Mouse (Mus musculus) gastrocnemius, postnatal 10 days (tissue): ENCODE measurements around the gene Pola2. TPM values are rescaled to one million over a fixed set of nuclear protein-coding genes. Genes with fewer than 3 reads are reported as not detected.

ENCODE experiments used
- DNase-seq: peaks from one replicate; pipeline ENCODE4 v3.0.0; 2021; ENCODE audit warnings: mixed read lengths
- total RNA-seq, 2 experiments: library from RNA; stranded (reverse); gene quantifications; 2 replicates each; pipeline ENCODE4 v1.2.3; 2021

Pola2 gene
- total RNA-seq, 2 experiments from 2014 or later, result 13.7 to 18.7 TPM

DNA sequence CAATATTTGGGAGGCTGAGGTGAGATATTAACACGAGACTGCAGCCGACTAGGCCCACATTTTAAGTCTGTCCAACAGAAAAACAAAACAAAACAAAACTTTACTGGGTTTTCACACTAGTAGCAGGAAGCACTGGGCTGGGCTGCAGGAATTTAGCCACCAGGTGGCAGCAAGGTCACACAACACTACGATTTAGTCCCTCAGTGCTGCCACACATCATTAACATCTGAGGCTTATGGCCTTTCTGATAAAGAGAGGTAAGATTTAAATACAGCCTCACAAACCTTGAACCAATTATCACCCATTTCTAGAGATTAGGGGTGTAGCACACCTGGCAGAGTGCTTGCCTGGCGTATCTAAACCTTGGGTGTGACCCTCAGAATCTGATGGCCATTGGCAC, 1.3 kb upstream of the Pola2 start:
- DNase-seq, result peak; percentile 78

- DNase-seq, result no peak
Observed at GRCm38 (mm10) chr19:5964804-5965203, 802 bp upstream of the Pola2 start.

GRCm38 (mm10) chr19:5962651-5963050, 1.4 kb downstream of the Pola2 start:
- no peak for DNase-seq

DNA sequence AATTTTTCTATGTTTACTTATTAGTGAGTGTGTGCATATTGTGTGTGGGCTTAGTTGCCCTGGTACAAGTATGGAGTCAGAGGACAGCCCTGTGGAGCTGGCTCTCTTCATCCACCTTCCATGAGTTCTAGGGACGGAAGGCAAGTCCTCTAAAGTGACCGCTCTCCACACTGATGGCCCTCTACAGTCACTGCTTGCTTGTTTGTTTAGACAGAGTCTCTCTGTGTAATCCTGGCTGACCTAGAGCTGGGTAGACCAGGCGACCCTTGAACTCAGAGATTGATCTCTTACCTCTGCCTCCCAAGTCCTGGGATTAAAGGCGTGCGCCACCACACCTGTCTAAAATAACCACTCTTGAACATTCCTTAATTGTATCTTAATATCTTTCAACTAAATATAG, 6.6 kb downstream of the Pola2 start:
- no peak for DNase-seq

DNA sequence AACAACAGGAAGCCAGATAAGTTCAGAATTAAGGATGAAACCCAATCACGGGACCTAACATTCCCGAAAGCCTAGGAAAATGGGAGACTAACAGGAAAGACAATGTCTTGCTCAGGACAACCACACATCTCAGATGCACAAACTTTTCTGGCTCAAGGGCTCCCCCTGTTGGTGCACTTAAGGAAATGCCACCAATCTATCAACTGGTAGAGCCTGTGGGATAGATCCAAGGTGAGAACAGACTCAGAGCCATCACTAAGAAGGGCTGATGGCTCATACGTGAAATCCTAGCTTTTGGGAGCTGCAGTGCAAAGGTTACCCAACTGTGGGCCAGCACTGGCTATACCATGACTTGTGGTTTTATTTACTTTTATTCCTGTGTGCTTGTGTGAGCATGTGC, 7.3 kb downstream of the Pola2 start:
- peak; percentile 82 for DNase-seq

DNA sequence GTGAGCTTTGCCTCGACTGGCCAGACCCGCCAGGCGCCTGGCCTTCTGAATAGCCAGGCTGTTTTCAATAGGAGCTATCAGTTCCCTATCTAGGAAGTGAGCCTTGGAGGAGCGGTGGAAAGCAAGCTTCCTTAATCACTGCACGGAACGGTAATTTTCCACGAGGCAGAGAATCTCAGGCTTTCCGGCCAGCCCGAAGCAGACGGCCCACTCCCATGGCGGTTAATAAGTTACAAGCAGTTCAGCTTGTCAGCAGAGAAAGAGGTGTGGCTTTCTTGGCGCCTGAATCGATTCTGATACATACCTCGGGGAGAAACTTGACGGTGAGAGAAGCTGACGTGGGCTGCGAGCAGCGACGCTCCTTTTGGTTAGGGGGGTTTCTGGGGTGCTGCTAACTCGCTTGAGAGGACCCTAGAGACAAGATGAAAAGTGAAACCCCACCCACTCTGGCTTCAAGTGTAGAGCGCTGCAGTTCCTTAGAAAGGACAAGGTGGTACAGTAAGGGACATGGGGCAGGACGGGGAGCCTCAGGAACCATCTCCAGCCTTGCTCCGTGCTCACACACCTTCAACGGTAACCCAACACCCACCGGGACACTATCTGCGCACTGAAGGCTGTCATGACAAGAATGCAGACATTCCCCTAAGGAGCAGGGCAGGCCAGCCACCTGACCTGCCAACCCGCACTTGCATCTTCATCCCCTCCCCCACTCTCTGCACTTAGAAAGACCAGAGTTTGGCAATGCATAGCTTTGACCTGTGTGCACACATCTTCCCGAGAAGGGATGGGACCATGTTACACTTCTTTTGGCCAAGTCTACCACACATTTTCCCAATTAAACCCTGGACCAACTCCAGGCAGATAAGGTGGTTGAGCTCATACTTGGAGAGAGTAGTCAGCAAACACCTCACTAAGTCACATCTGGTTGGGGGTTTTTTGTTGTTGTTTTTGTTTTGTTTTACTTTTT, 8.0 kb downstream of the Pola2 start:
- DNase-seq, result no peak

- no peak for DNase-seq
Observed at GRCm38 (mm10) chr19:5954936-5955335, 9.1 kb downstream of the Pola2 start.

DNA sequence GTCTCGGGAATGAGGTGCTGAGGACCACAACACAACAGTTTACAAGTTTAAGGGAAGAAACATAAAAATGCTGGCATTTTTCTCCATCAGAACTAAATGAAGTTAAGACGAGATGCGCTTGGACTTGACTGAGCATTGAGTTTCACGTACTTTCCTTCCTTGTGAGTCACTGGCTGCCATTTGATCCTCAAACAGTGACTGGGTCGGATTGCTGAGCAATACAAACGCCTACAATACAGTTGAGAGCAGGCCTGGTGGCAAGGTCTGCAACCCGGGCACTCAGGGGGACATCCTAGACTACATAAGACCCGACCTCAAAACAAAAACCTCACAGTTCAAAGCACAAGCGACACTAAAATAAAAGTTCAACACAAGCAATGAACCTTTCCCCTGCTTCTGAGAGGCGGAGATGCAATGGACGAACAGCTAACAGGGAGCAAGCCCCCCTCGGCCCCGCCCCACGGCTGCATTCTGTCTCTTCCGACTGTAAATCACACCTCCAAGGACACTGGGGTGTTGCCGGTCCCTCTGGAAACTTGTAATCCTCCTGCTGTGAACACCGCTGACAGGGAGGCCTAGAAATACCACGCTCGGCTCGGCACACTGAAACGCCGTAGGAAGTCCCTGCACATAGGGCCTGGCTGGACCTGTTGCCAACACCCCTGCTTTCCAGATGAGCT, 9.8 kb downstream of the Pola2 start:
- DNase-seq, result no peak

- no peak for DNase-seq
Observed at GRCm38 (mm10) chr19:5953201-5953770, 10.7 kb downstream of the Pola2 start.

- no peak for DNase-seq
Observed at GRCm38 (mm10) chr19:5952071-5952691, 11.8 kb downstream of the Pola2 start.

GRCm38 (mm10) chr19:5951631-5952030, 12.4 kb downstream of the Pola2 start:
- DNase-seq, result no peak

- no peak for DNase-seq
Observed at GRCm38 (mm10) chr19:5950218-5950617, 13.8 kb downstream of the Pola2 start.

DNA sequence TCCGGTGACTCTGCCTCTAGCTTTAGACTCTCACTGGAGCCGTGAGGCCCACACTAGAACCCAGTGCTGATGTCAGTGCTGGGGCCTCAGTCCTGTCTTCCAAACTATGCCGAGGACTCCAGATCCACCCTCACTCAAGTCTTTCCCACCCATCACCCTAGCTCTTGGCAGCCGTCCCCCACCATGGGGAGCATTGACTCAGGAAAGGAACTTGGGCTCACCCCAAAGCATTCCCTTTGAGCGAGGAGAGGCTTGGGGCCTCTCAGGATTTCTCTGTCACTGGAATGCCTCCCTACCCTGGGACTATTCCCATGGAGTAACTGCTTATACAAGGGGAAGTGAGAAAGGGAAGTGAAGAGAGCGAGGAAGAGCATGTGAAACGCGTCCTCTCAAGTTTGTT, 18.1 kb downstream of the Pola2 start:
- no peak for DNase-seq

GRCm38 (mm10) chr19:5945027-5945426, 19.0 kb downstream of the Pola2 start:
- DNase-seq, result no peak

DNA sequence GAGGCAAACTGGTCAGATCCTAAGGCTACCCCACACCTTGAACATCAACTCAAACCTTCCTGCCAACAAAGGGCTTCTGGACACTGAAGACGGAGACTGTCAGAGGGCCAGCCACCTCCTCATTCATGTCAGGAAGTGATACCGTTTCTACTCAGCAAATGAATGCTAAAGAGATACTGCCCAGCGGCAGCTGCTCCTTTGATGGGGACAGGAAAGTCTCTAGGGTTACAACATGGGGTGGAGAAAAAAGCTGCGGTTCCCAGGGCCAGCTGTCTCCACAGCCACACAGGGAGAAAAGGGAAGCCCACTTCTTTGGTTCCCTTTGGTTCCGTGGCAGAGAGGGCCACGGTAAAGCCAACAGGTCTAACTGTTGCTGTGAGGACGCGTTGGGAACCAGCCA, 19.9 kb downstream of the Pola2 start:
- DNase-seq, result no peak

DNA sequence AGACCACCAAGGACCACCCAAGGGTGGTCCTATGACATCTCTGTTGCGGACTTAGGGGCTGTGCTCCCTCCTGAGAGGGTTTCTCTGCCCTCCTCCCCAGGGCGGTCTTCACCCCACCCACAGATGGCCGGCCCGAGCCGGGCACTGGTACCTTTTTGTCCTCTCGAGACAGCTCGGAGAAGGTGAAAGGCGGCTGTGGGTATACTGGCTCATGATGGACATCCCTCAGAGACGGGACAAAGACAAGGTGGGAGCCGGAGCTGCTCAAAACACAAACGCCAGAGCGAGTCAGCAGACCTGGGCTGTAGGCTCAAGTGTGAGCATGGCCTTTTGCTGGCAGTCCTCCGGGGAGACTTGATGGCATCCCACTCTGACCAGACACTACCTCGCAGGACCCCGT, 20.6 kb downstream of the Pola2 start:
- DNase-seq, result no peak

DNA sequence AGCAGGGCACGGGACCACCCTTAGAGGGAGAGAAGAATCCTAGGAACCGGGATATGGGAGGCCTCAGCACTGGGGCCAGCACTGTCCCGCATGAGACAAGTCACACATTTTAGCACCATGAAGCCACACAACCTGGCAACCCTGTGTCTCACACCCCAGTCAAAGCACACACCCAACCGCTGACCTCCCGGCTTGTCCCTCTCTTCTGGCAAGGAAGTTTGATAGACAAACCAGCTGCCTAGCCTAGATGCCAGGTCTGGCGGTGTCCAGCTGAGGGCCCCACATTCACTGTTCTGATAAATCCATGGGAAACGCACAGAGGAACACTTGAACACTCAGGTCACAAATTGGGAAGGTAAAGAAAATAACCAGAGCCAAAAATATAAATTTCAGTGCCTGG, 21.4 kb downstream of the Pola2 start:
- DNase-seq, result no peak

- no peak for DNase-seq
Observed at GRCm38 (mm10) chr19:5940656-5941055, 23.3 kb downstream of the Pola2 start.

GRCm38 (mm10) chr19:5940173-5940572, 23.8 kb downstream of the Pola2 start:
- DNase-seq, result peak; percentile 89

GRCm38 (mm10) chr19:5939715-5940114, 24.3 kb downstream of the Pola2 start:
- DNase-seq, result no peak

- DNase-seq, result no peak
Observed at GRCm38 (mm10) chr19:5938516-5938915, 25.5 kb downstream of the Pola2 start.

- DNase-seq, result no peak
Observed at GRCm38 (mm10) chr19:5937836-5938406, 26.1 kb downstream of the Pola2 start.
